Mouse (Mus musculus): ENCODE measurements at regions not wholly inside any gene's neighbourhood (a gene's known extent, or its start where the extent isn't known, plus 50 kb on each side); places are given as distances from the start of the nearest gene placed in this dataset.

- DNase-seq (ENCODE audit: low spot score) = no peak
Observed at GRCm38 (mm10) chrX:52668679-52669078, 54.9 kb upstream of the Gpc3 start.

GRCm38 (mm10) chrX:52679045-52679444, 65.3 kb upstream of the Gpc3 start:
- DNase-seq (ENCODE audit: low spot score) = no peak

GRCm38 (mm10) chrX:52694392-52694791, 80.6 kb upstream of the Gpc3 start:
- no peak for DNase-seq (ENCODE audit: low spot score)

- no peak for DNase-seq (ENCODE audit: low spot score)
Observed at GRCm38 (mm10) chrX:52699615-52700014, 85.9 kb upstream of the Gpc3 start.

GRCm38 (mm10) chrX:52717495-52717894, 73.5 kb upstream of the Ccdc160 start:
- peak; percentile 3 for DNase-seq (ENCODE audit: low spot score)

GRCm38 (mm10) chrX:52738116-52738515, 52.9 kb upstream of the Ccdc160 start:
- no peak for DNase-seq (ENCODE audit: low spot score)
